Mouse (Mus musculus) kidney, postnatal 0 days (tissue): ENCODE results near the gene Olfr38. TPM values are rescaled to one million over a fixed set of nuclear protein-coding genes. Genes with fewer than 3 reads are reported as not detected.

ENCODE experiments used
- ATAC-seq: fragments of 200-750 bp; cut with Nextera tagmentation; replicated peaks from 2 replicates; pipeline ENCODE4 v1.8.0; 2017; ENCODE audit warnings: low read depth, moderate number of reproducible peaks, moderate TSS enrichment, moderate library complexity; ENCODE audit not compliant: low FRiP score
- DNase-seq: peaks from one replicate; pipeline ENCODE4 v3.0.0-alpha.2; 2016; ENCODE audit warnings: low spot score
- H3K27ac ChIP-seq: fragments of 300-500 bp; sonication (generic); 2 replicates; pipeline ENCODE4 v1.5.1; 2014; ENCODE audit warnings: mild to moderate bottlenecking
- H3K27me3 ChIP-seq: fragments of 300-500 bp; sonication (generic); 2 replicates; pipeline ENCODE4 v1.6.1; 2014; ENCODE audit warnings: low read length, mixed read lengths; ENCODE audit not compliant: insufficient read depth
- H3K36me3 ChIP-seq: fragments of 300-500 bp; sonication (generic); 2 replicates; pipeline ENCODE4 v1.6.1; 2014; ENCODE audit warnings: low read length, mixed read lengths; ENCODE audit not compliant: insufficient read depth
- H3K4me1 ChIP-seq: fragments of 300-500 bp; sonication (generic); replicated peaks from 2 replicates; pipeline ENCODE4 v1.6.1; 2014; ENCODE audit warnings: antibody characterized with exemption, low read length, mixed read lengths; ENCODE audit not compliant: insufficient read depth
- H3K4me2 ChIP-seq: fragments of 300-500 bp; sonication (generic); 2 replicates; pipeline ENCODE4 v1.6.1; 2014; ENCODE audit warnings: mild to moderate bottlenecking, low read length, moderate library complexity, mixed read lengths
- H3K4me3 ChIP-seq: fragments of 300-500 bp; sonication (generic); replicated peaks from 2 replicates; pipeline ENCODE4 v1.5.1; 2014; ENCODE audit warnings: low read depth, low read length
- H3K9ac ChIP-seq: fragments of 300-500 bp; sonication (generic); 2 replicates; pipeline ENCODE4 v1.6.1; 2014; ENCODE audit warnings: low read depth, low read length
- H3K9me3 ChIP-seq: fragments of 300-500 bp; sonication (generic); replicated peaks from 2 replicates; pipeline ENCODE4 v1.6.1; 2016; ENCODE audit warnings: low read length, inconsistent platforms, mixed read lengths
- CTCF ChIP-seq: IDR thresholded peaks from 2 replicates; pipeline ENCODE4 v1.5.1; 2016; ENCODE audit warnings: antibody characterized with exemption, low read depth, mild to moderate bottlenecking, moderate library complexity
- WGBS: fragments of 180-500 bp; shearing (Covaris S2); extraction: QIAGEN DNeasy Blood & Tissue Kit; methylation state at CpG from one replicate; pipeline ENCODE4 v1.1.7; 2014; 5-methylcytosine and 5-hydroxymethylcytosine counted together
- polyA plus RNA-seq: library from polyadenylated mRNA; unstranded; fragments of >200 nt; fragmentation: Nextera tagmentation; extraction: Ambion mirVana; gene quantifications from 2 replicates; pipeline ENCODE4 v1.2.1, GENCODE M21; 2015

Olfr38 gene
- polyA plus RNA-seq, 1 experiment from 2014 or later, result not detected

GRCm38 (mm10) chr6:42747846-42748245 lies 8.4 kb upstream of the Olfr38 start:
- no peak for DNase-seq
- H3K4me2 ChIP-seq, result no peak overlapping the region
- H3K36me3 ChIP-seq, result no peaks in the 10 kb centered on the region
- no peak for TF ChIP-seq CTCF
- H3K4me1 ChIP-seq, result no peaks in the 10 kb centered on the region
- no peaks in the 10 kb centered on the region for H3K9me3 ChIP-seq
- H3K27me3 ChIP-seq, result no peaks in the 10 kb centered on the region
- H3K4me3 ChIP-seq, result no peak overlapping the region
- no peak for ATAC-seq
- no peak overlapping the region for H3K9ac ChIP-seq
- H3K27ac ChIP-seq, result no peak overlapping the region

- Histone ChIP-seq H3K4me3 (no peak overlapping the region), H3K36me3 (no peaks in the 10 kb centered on the region), H3K4me2 (no peak overlapping the region), H3K27ac (no peak overlapping the region), H3K4me1 (no peaks in the 10 kb centered on the region), H3K27me3 (no peaks in the 10 kb centered on the region), H3K9ac (no peak overlapping the region), H3K9me3 (no peaks in the 10 kb centered on the region)
- no peak for TF ChIP-seq CTCF
- DNase-seq (no peak), ATAC-seq (no peak)
- WGBS, result 91% methylated on average over 1 of the region's 1 CpGs
Observed at GRCm38 (mm10) chr6:42777066-42777465, 20.9 kb downstream of the Olfr38 start.

GRCm38 (mm10) chr6:42784793-42785192 lies 28.6 kb downstream of the Olfr38 start, which contains the start of gene Olfr452:
Gene Olfr452, plus strand, starts transcription at chr6:42785093.
- Histone ChIP-seq H3K27ac (no peak within 1 kb of the TSS), H3K9me3 (no peaks in the 10 kb centered on the region), H3K4me1 (no peaks in the 10 kb centered on the region), H3K9ac (no peak within 1 kb of the TSS), H3K27me3 (no peaks in the 10 kb centered on the region), H3K4me3 (no peak within 1 kb of the TSS), H3K4me2 (no peak within 1 kb of the TSS), H3K36me3 (no peaks in the 10 kb centered on the region)
- DNase-seq, result no peak
- no peak for ATAC-seq
- TF ChIP-seq CTCF, result no peak

- WGBS, result 40% methylated on average over 4 of the region's 4 CpGs
- H3K4me1 ChIP-seq, result no peaks in the 10 kb centered on the region
- H3K4me3 ChIP-seq, result no peak overlapping the region
- H3K9me3 ChIP-seq, result no peaks in the 10 kb centered on the region
- peak; percentile 29; the same call in 1 of the 2 replicates for TF ChIP-seq CTCF
- H3K27me3 ChIP-seq, result no peaks in the 10 kb centered on the region
- H3K36me3 ChIP-seq, result no peaks in the 10 kb centered on the region
- H3K27ac ChIP-seq, result no peak overlapping the region
- 0 out of 2 replicates have a peak, but pooled peaks have one; percentile 40 for ATAC-seq
- no peak overlapping the region for H3K9ac ChIP-seq
- no peak overlapping the region for H3K4me2 ChIP-seq
- DNase-seq, result no peak
Observed at GRCm38 (mm10) chr6:42790247-42790948, 34.2 kb downstream of the Olfr38 start.

- no peak for TF ChIP-seq CTCF
- DNase-seq (no peak), ATAC-seq (no peak)
- Histone ChIP-seq H3K36me3 (no peaks in the 10 kb centered on the region), H3K4me2 (no peak overlapping the region), H3K4me1 (no peaks in the 10 kb centered on the region), H3K9me3 (no peaks in the 10 kb centered on the region), H3K4me3 (no peak overlapping the region), H3K9ac (no peak overlapping the region), H3K27me3 (no peaks in the 10 kb centered on the region), H3K27ac (no peak overlapping the region)
- 82% methylated on average over 9 of the region's 9 CpGs for WGBS
Observed at GRCm38 (mm10) chr6:42790949-42791556, 34.8 kb downstream of the Olfr38 start.

- ATAC-seq (no peak), DNase-seq (no peak)
- Histone ChIP-seq H3K4me2 (no peak overlapping the region), H3K36me3 (no peaks in the 10 kb centered on the region), H3K4me1 (no peaks in the 10 kb centered on the region), H3K9me3 (no peaks in the 10 kb centered on the region), H3K9ac (no peak overlapping the region), H3K27ac (no peak overlapping the region), H3K4me3 (no peak overlapping the region), H3K27me3 (no peaks in the 10 kb centered on the region)
- WGBS, result 84% methylated on average over 3 of the region's 3 CpGs
- no peak for TF ChIP-seq CTCF
Observed at GRCm38 (mm10) chr6:42794982-42795381, 38.8 kb downstream of the Olfr38 start.

- Histone ChIP-seq H3K9ac (no peak within 1 kb of the TSS), H3K4me2 (no peak within 1 kb of the TSS), H3K4me3 (no peak within 1 kb of the TSS), H3K27ac (no peak within 1 kb of the TSS), H3K4me1 (no peaks in the 10 kb centered on the region), H3K36me3 (no peaks in the 10 kb centered on the region), H3K27me3 (no peaks in the 10 kb centered on the region), H3K9me3 (no peaks in the 10 kb centered on the region)
- ATAC-seq, result no peak
- no peak for DNase-seq
- 85% methylated on average over 1 of the region's 1 CpGs for WGBS
- TF ChIP-seq CTCF, result no peak
Observed at GRCm38 (mm10) chr6:42811639-42812038, 55.4 kb downstream of the Olfr38 start, which contains the start of gene Olfr450. Gene Olfr450, plus strand, starts transcription at chr6:42811939.

Other genes starting within 250 kb of the Olfr38 start
- gene Olfr455, start 208.8 kb upstream of the Olfr38 start, polyA plus RNA-seq, result not detected in 2 replicates
- gene Tcaf3, start 158.7 kb upstream of the Olfr38 start, polyA plus RNA-seq, result not detected in 2 replicates
- gene Tcaf2, start 111.2 kb upstream of the Olfr38 start, polyA plus RNA-seq, result 3.0 and 3.2 TPM in 2 replicates
- 59.6 and 63.4 TPM in 2 replicates for gene Tcaf1, start 46.3 kb upstream of the Olfr38 start, polyA plus RNA-seq
- gene Olfr453, start 17.0 kb upstream of the Olfr38 start, polyA plus RNA-seq, result not detected in 2 replicates
- gene Olfr452, start 28.7 kb downstream of the Olfr38 start, polyA plus RNA-seq, result not detected in 2 replicates
- not detected in 2 replicates for gene Olfr450, start 55.5 kb downstream of the Olfr38 start, polyA plus RNA-seq
- gene Olfr449, start 78.0 kb downstream of the Olfr38 start, polyA plus RNA-seq, result not detected in 2 replicates
- gene Olfr448, start 134.0 kb downstream of the Olfr38 start, polyA plus RNA-seq, result not detected in 2 replicates
- gene Olfr447, start 152.5 kb downstream of the Olfr38 start, polyA plus RNA-seq, result not detected in 2 replicates
- gene Olfr446, start 165.0 kb downstream of the Olfr38 start, polyA plus RNA-seq, result not detected in 2 replicates
- not detected in 2 replicates for gene Olfr444, start 192.7 kb downstream of the Olfr38 start, polyA plus RNA-seq